Mouse (Mus musculus) kidney, adult 8-10 months (tissue): ENCODE results near the gene Artn.

ENCODE experiments used
- DNase-seq, 2 experiments: peaks; one replicate each; pipeline ENCODE4 v3.0.0; 2022

Artn gene

DNA sequence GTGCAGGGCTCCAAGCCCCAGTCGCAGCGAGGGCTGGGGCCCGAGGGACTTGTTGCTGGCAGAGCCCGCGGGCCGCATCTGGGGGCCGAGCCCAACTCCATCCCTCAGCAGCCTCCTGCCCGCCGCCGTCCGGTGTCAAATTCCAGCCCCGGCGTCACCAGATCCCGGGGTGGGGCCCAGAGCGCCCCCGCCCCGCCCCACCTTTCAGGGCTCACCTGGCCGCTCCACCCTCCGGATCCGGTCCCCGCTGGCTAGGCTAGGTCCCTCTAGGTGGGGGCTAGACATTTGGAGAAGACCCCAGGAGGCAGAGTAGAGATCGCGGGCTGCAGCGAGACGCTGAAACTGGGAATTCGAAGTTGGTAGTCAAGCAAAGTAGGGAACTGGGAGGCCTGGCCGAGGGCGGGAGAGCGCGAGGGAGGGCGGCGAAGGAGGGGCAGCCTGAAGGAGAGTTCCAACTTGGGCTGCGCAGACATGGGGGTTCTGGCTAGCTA is at the start of gene Artn:
Artn (minus strand) TSS at position 373 of the 491 bp plus-strand sequence.
- DNase-seq: peak; percentile 62 to 63

GRCm38 (mm10) chr4:117979181-117979580 is 49.6 kb upstream of the Artn start:
- no peak for DNase-seq

DNA sequence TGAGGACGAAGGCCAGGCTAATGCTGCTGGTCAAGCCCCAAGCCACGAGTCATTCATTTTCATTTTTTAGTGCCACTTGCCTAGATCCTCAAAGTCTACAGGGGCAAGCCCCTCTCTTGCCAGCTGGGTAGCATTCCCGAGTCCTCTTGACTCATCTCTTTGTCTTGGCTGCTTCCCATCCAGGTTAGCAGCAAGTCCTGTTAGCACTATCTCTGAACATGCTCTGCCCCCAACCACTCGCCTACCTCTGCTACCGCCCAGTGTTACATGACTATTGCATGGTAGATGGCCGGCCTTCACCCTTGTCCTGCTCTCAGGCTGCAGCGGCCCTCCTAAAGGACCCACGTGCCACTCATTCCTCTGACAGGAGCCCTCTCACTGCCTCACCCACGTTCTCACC is 48.7 kb upstream of the Artn start:
- no peak for DNase-seq

DNA sequence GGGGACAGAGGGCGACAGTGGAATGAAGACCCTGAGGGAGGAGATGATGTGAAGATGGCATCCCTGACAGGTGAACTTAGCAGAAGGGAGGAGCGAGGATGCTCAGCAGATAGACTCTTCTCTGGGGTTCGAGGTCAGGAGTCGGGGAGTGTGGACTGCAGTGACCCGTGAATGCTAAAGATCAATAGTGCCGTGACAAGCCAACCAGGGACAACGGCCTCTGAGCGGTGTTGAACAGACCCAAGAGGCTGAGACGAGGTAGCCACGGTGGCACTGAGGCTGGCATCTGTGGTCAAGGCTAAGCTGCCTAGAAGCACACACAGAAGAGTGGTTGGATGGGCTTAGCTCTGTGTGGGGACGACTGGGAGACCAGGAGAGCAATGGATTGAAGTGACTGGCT is 48.3 kb upstream of the Artn start:
- no peak for DNase-seq

- DNase-seq: no peak
These were observed 47.8 kb upstream of the Artn start for GRCm38 (mm10) chr4:117977371-117977770.

GRCm38 (mm10) chr4:117975820-117976219 is 46.3 kb upstream of the Artn start:
- no peak for DNase-seq

- no peak for DNase-seq
These were observed 45.2 kb upstream of the Artn start for GRCm38 (mm10) chr4:117974719-117975118.

GRCm38 (mm10) chr4:117972999-117973398 is 43.4 kb upstream of the Artn start:
- no peak for DNase-seq

- DNase-seq: no peak
These were observed 34.9 kb upstream of the Artn start for GRCm38 (mm10) chr4:117964346-117965025.

- no peak for DNase-seq
These were observed 27.9 kb upstream of the Artn start for GRCm38 (mm10) chr4:117957492-117957891.

DNA sequence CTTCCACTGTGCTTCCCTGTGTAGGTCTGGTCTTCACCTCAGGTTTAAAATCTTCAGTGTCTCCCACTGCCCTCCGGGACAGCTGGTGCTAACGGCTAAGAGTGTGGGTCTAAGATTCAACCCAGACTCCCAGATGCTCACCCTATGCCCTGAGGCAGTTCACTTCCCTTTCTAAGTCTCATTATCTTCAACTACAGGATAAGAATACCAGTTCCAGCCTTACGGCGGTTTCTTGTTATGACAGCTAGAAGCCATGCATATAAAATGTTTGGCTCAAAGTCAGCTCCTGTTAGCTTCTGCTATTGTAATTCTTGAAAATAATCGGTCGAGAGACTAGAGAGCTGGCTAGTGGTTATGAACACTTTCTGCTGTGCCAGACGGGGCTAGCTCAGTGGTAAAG is 17.9 kb upstream of the Artn start:
- no peak for DNase-seq

DNA sequence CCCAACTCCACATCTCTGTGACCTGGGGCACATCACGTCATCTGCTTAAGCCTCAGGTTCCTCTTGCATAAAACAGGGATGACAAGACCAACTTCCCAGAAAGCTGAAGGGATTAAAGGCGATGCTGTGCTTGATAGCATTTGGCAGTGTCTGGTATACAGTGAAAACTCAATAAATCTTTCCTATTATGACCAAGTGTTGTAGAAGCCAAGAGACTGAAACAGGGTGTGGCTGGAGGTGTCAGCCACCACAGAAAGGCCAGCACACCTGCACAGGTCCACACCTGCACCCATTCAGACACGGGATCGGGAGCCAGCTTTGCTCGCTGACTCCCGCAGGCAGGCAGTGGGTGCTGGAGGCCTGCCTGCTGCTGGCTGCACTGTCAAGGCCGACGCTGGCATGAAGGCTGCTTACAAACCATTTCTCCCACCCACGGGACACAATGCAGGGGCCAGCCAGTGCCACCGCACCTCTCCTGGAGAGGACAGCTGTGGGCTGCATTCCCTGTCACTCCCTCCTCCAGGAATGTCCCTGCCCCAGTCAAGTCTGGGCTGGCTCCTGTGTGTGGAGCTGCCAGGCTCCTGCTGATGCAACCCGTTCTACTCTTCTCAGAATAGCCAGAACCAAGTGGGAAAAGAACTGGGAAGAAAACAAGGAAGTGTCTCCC is 17.2 kb upstream of the Artn start:
- DNase-seq: no peak

DNA sequence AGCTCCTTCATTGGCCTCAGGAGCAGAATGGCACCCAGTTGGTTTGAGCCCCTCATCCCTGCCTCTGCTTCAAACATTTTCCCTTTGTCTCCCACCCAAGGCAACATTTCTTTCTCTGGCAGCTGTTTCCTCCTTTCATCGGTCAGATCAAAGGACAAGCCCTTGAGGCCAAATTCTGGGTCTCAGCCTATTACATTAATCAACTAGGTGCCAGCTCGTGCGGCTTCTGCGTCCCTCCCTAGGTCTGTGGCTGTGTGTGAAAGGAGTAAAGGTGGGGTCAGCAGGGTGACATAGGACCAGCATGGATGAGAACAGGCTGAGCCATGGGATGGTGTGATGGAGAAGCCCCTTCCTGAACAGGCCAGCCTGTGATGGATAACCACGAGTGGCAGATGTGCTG is 13.8 kb upstream of the Artn start:
- no peak for DNase-seq

DNA sequence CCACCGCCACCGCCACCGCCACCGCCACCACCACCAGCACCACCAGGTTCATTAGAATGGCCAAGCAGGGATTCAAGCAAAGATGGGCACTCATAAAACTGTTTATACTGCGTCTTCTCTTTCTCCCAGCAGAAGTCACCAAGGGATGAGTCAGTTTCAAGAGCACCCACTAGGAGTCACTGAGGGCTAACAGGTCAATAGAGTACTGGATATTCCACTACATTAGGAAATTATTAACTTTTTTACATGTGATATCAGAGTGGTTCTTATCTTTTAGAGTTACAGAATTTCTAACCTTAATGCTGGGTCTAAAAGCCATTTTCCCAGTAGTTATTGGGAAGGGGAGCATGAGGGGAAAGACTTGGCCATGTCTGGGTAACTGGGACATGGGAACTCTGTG is 7.4 kb upstream of the Artn start:
- DNase-seq: no peak

GRCm38 (mm10) chr4:117934081-117934480 is 4.5 kb upstream of the Artn start:
- DNase-seq: no peak

- DNase-seq: no peak
These were observed 3.7 kb upstream of the Artn start for GRCm38 (mm10) chr4:117933248-117933647.

DNA sequence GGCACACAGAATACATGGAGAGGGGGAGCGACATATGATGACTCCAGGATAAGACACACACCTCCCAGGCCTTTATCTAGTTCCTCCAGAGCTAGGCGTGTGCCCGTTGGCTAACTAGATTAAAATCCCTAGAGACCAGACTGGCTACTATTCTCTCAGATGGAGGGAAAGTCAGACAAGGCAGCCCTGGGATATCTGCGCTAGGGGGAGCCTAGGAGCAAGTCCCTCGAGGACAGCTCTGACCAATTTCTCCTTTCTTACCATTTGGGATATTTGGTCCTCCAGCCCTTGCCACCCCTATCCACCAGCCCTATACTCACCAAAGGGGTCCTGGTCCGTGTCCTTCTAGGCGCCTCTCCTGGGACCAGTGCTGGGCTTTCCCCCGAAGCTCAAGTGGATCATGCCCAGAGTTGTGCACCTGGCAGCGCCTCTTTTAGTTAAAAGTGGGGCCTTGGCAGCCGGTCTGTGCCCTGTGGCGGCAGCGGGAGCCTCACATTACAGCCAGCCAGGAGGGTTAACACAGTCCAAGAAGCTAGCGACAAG is 793 bp downstream of the Artn start:
- DNase-seq: peak; percentile 50 to 70

- no peak for DNase-seq
These were observed 1.3 kb downstream of the Artn start for GRCm38 (mm10) chr4:117928234-117928633.

GRCm38 (mm10) chr4:117926545-117927482 is 2.7 kb downstream of the Artn start:
- DNase-seq: no peak

DNA sequence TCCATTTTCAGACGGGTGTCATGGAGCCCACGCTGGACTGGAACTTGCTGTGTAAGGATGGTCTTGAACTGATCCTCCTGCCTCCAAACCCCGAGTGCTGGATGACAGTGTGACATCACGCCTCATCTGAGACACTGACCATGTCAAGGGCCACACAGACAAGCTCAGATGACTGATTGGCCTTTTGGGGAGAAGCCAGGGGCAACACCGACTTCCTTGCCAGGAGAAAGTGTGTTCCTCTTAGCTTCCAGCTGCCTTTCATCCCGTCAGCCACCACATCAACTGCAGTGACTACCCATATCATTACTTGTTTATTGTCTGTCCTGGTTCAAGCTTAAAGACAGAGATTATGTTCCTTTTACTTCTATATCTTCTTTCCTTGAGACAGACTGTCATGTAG is 4.6 kb downstream of the Artn start:
- DNase-seq: no peak

DNA sequence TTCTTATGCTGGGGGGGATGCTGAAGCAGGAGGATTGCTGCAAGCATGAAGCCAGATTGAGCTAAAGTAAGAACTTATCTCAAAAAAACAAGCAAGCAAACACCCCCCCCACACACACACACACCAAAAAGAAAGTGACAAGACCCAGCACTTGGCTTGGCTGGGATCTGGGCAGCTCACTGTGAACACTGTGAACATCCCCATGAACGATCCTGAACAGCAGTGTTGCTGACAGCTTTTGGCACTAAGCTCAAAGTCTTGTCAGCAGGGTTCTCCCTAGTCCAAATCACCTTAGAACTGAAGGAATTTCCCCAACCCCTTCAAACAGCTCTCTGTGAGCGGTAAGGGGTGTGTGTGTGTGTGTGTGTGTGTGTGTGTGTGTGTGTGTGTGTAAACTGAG is 6.1 kb downstream of the Artn start:
- DNase-seq: no peak

DNA sequence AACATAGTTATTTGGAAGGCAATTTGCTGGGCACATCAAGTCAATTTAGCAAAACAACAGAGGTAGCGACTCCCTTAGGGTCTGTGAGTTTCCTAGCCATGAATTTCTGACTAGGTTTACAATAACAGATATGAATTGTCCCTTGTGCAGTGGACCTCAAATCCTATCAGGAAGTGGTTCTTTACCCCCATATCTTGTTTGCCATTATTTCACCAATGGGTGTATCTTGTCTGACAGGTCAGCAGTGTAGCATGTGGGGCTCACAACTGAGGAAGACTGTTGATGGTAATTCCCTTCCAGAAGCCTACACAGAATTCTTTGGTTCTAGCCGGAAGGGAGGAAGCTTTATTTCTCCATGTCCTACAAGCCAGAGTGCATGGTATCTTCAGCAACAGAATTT is 8.2 kb downstream of the Artn start:
- DNase-seq: no peak

DNA sequence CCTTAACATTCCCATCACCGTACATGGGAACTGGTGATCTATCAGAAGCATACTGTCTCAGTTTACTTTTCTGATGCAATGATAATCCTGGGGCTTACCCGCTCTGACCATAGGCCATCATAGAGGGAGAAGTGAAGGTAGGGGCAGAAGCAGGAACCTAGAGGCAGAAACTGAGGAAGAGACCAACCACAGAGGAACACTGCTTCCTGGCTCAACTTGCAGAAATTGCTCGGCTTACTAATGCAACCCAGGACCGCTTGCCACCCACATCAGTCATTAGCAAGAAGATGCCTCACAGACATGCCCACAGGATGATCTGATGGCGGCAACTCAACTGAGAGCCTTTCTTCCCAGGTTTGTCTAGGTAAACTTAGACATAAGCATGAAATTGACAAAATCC is 10.8 kb downstream of the Artn start:
- no peak for DNase-seq
